Mouse (Mus musculus) MEL (cell line): ENCODE measurements at regions not wholly inside any gene's neighbourhood (a gene's known extent, or its start where the extent isn't known, plus 50 kb on each side); places are given as distances from the start of the nearest gene placed in this dataset.

ENCODE experiments used
- DNase-seq: peaks from one replicate; pipeline ENCODE4 v3.0.0; 2011; ENCODE audit warnings: low read depth, low spot score
- H3K27ac ChIP-seq: 2 replicates; pipeline ENCODE4 v1.5.1; 2012; ENCODE audit warnings: low read depth, mild to moderate bottlenecking, control low read depth, low read length, moderate library complexity; ENCODE audit not compliant: control insufficient read depth
- H3K27me3 ChIP-seq, 2 experiments: fragments of 150-350 bp in 1 of 2; sonication (generic) in 1 of 2; 2 replicates each; pipeline ENCODE4 v1.6.1; 2012; ENCODE audit warnings: low read length in 2 of 2, mild to moderate bottlenecking in 2 of 2, improper control_type of control experiment in 1 of 2, moderate library complexity in 1 of 2; ENCODE audit not compliant: insufficient read depth in 2 of 2, control insufficient read depth in 1 of 2
- H3K36me3 ChIP-seq, 2 experiments: 2 replicates each; pipeline ENCODE4 v1.6.1; 2012 to 2014; ENCODE audit warnings: low read length in 2 of 2, improper control_type of control experiment in 1 of 2, inconsistent platforms in 1 of 2, mild to moderate bottlenecking in 1 of 2; ENCODE audit not compliant: insufficient read depth in 2 of 2, control insufficient read depth in 1 of 2
- H3K4me1 ChIP-seq, 2 experiments: fragments of 150-350 bp in 1 of 2; sonication (generic) in 1 of 2; 2 replicates each; pipeline ENCODE4 v1.6.1; 2012; ENCODE audit warnings: low read length in 2 of 2, improper control_type of control experiment in 1 of 2, mild to moderate bottlenecking in 1 of 2; ENCODE audit not compliant: insufficient read depth in 2 of 2, control insufficient read depth in 1 of 2
- H3K4me3 ChIP-seq, 2 experiments: fragments of 150-350 bp in 1 of 2; sonication (generic) in 1 of 2; 2 replicates each; pipeline ENCODE4 v1.5.1; 2012; ENCODE audit warnings: low read depth in 2 of 2, low read length in 2 of 2, mild to moderate bottlenecking in 2 of 2, moderate library complexity in 2 of 2, control low read depth in 1 of 2, improper control_type of control experiment in 1 of 2; ENCODE audit not compliant: control insufficient read depth in 1 of 2, insufficient read depth in 1 of 2
- H3K79me2 ChIP-seq: 2 replicates; pipeline ENCODE4 v1.6.1; 2012; ENCODE audit warnings: mild to moderate bottlenecking, low read length, moderate library complexity; ENCODE audit not compliant: control insufficient read depth, poor library complexity, insufficient read depth
- H3K9ac ChIP-seq: 2 replicates; pipeline ENCODE4 v1.6.1; 2012; ENCODE audit warnings: low read depth, mild to moderate bottlenecking, control low read depth, low read length, moderate library complexity; ENCODE audit not compliant: control insufficient read depth, poor library complexity, severe bottlenecking
- H3K9me3 ChIP-seq: fragments of 150-350 bp; sonication (generic); replicated peaks from 2 replicates; pipeline ENCODE4 v1.6.1; 2012; ENCODE audit warnings: mild to moderate bottlenecking, low read length, improper control_type of control experiment, moderate library complexity; ENCODE audit not compliant: insufficient read depth
- BHLHE40 ChIP-seq: IDR thresholded peaks from 2 replicates; pipeline ENCODE4 v1.6.1; 2012; ENCODE audit warnings: low read depth, mild to moderate bottlenecking, inconsistent platforms, low read length, improper control_type of control experiment, borderline replicate concordance
- CHD1 ChIP-seq: IDR thresholded peaks from 2 replicates; pipeline ENCODE4 v1.6.1; 2012; ENCODE audit warnings: low read depth, mild to moderate bottlenecking, inconsistent platforms, low read length, improper control_type of control experiment
- CHD2 ChIP-seq: IDR thresholded peaks from 2 replicates; pipeline ENCODE4 v1.6.1; 2011; ENCODE audit warnings: low read length, improper control_type of control experiment
- ELF1 ChIP-seq: IDR thresholded peaks from 2 replicates; pipeline ENCODE4 v1.6.1; 2014; ENCODE audit warnings: low read depth, mild to moderate bottlenecking, inconsistent platforms, low read length, improper control_type of control experiment, moderate library complexity
- ETS1 ChIP-seq: IDR thresholded peaks from 2 replicates; pipeline ENCODE4 v1.6.1; 2012; ENCODE audit warnings: low read depth, mild to moderate bottlenecking, inconsistent platforms, low read length, improper control_type of control experiment, moderate library complexity
- GABPA ChIP-seq: IDR thresholded peaks from 2 replicates; pipeline ENCODE4 v1.6.1; 2012; ENCODE audit warnings: low read depth, mild to moderate bottlenecking, inconsistent platforms, low read length, improper control_type of control experiment, moderate library complexity
- GATA1 ChIP-seq: IDR thresholded peaks from 2 replicates; pipeline ENCODE4 v1.6.1; 2011; ENCODE audit warnings: low read depth, low read length, improper control_type of control experiment
- HCFC1 ChIP-seq: IDR thresholded peaks from 2 replicates; pipeline ENCODE4 v1.6.1; 2012; ENCODE audit warnings: low read depth, mild to moderate bottlenecking, inconsistent platforms, low read length, improper control_type of control experiment, moderate library complexity
- MAFK ChIP-seq: IDR thresholded peaks from 2 replicates; pipeline ENCODE4 v1.6.1; 2011; ENCODE audit warnings: low read depth, mild to moderate bottlenecking, low read length, improper control_type of control experiment, borderline replicate concordance
- MYB ChIP-seq: IDR thresholded peaks from 2 replicates; pipeline ENCODE4 v1.6.1; 2011; ENCODE audit warnings: mild to moderate bottlenecking, low read depth, low read length, improper control_type of control experiment
- POLR2AphosphoS5 ChIP-seq: IDR thresholded peaks from 2 replicates; pipeline ENCODE4 v1.6.1; 2012; ENCODE audit warnings: low read depth, borderline replicate concordance, mild to moderate bottlenecking, inconsistent platforms, low read length, moderate library complexity, mixed read lengths
- RAD21 ChIP-seq: IDR thresholded peaks from 2 replicates; pipeline ENCODE4 v1.6.1; 2011; ENCODE audit warnings: mild to moderate bottlenecking, low read depth, low read length, improper control_type of control experiment
- RCOR1 ChIP-seq: IDR thresholded peaks from 2 replicates; pipeline ENCODE4 v1.6.1; 2012; ENCODE audit warnings: low read depth, mild to moderate bottlenecking, inconsistent platforms, low read length, improper control_type of control experiment
- TCF12 ChIP-seq: IDR thresholded peaks from 2 replicates; pipeline ENCODE4 v1.6.1; 2014; ENCODE audit warnings: low read depth, mild to moderate bottlenecking, inconsistent platforms, low read length, improper control_type of control experiment, moderate library complexity
- UBTF ChIP-seq: IDR thresholded peaks from 2 replicates; pipeline ENCODE4 v1.6.1; 2012; ENCODE audit warnings: low read depth, mild to moderate bottlenecking, inconsistent platforms, low read length, improper control_type of control experiment, moderate library complexity, borderline replicate concordance; ENCODE audit not compliant: insufficient read depth
- USF1 ChIP-seq: IDR thresholded peaks from 2 replicates; pipeline ENCODE4 v1.6.1; 2014; ENCODE audit warnings: low read depth, mild to moderate bottlenecking, inconsistent platforms, low read length, improper control_type of control experiment, moderate library complexity
- ZC3H11A ChIP-seq: IDR thresholded peaks from 2 replicates; pipeline ENCODE4 v1.6.1; 2012; ENCODE audit warnings: low read depth, mild to moderate bottlenecking, inconsistent platforms, low read length, improper control_type of control experiment
- ZMIZ1 ChIP-seq: IDR thresholded peaks from 2 replicates; pipeline ENCODE4 v1.6.1; 2012; ENCODE audit warnings: low read depth, mild to moderate bottlenecking, inconsistent platforms, low read length, improper control_type of control experiment, moderate library complexity
- ZNF384 ChIP-seq: IDR thresholded peaks from 2 replicates; pipeline ENCODE4 v1.6.1; 2012; ENCODE audit warnings: low read depth, mild to moderate bottlenecking, inconsistent platforms, low read length, improper control_type of control experiment

GRCm38 (mm10) chr3:34920497-34920896 is 270.3 kb downstream of the Sox2 start:
- Histone ChIP-seq H3K27me3 (no peaks in the 10 kb centered on the region), H3K9ac (no peak overlapping the region), H3K4me3 (no peak overlapping the region), H3K36me3 (no peaks in the 10 kb centered on the region), H3K27ac (no peak overlapping the region), H3K9me3 (no peaks in the 10 kb centered on the region), H3K4me1 (no peaks in the 10 kb centered on the region), H3K79me2 (no peaks in the 10 kb centered on the region)
- TF ChIP-seq MAFK (no peak), BHLHE40 (no peak), POLR2AphosphoS5 (no peak)
- DNase-seq: no peak

- Histone ChIP-seq H3K9me3 (no peaks in the 10 kb centered on the region), H3K79me2 (no peaks in the 10 kb centered on the region), H3K4me1 (no peaks in the 10 kb centered on the region), H3K27ac (no peak overlapping the region), H3K27me3 (no peaks in the 10 kb centered on the region), H3K4me3 (no peak overlapping the region), H3K36me3 (no peaks in the 10 kb centered on the region), H3K9ac (no peak overlapping the region)
- no peak for TF ChIP-seq TCF12
- TF ChIP-seq ZMIZ1: no peak
- TF ChIP-seq ETS1: no peak
- no peak for TF ChIP-seq ZNF384
- no peak for TF ChIP-seq RCOR1
- no peak for TF ChIP-seq USF1
- no peak for TF ChIP-seq MYB
- TF ChIP-seq ZC3H11A: no peak
- TF ChIP-seq RAD21: no peak
- no peak for TF ChIP-seq GATA1
- TF ChIP-seq HCFC1: no peak
- TF ChIP-seq CHD1: no peak
- TF ChIP-seq CHD2: no peak
- no peak for TF ChIP-seq ELF1
- no peak for TF ChIP-seq UBTF
- TF ChIP-seq GABPA: no peak
- no peak for TF ChIP-seq BHLHE40
- no peak for DNase-seq
Observed at GRCm38 (mm10) chr3:34949867-34950266, 299.7 kb downstream of the Sox2 start.
